Mouse (Mus musculus) v-Abl transformed pro-B cells (cell line): ENCODE data around the gene Ptprf.

Experiments
- in situ Hi-C, 2 experiments: fragments of 400-800 bp; cut with MboI; formaldehyde crosslinking; loops; one replicate each; pipeline ENCODE4 v1.15.1; 2025; ENCODE audit not compliant: unreplicated experiment in 2 of 2

Gene Ptprf

GRCm38 (mm10) chr4:118261291-118261690 is 29.9 kb downstream of the Ptprf start:
- in situ Hi-C loops = no loop called here

GRCm38 (mm10) chr4:118260551-118261267 is 30.5 kb downstream of the Ptprf start:
- in situ Hi-C loops = no loop called here

DNA sequence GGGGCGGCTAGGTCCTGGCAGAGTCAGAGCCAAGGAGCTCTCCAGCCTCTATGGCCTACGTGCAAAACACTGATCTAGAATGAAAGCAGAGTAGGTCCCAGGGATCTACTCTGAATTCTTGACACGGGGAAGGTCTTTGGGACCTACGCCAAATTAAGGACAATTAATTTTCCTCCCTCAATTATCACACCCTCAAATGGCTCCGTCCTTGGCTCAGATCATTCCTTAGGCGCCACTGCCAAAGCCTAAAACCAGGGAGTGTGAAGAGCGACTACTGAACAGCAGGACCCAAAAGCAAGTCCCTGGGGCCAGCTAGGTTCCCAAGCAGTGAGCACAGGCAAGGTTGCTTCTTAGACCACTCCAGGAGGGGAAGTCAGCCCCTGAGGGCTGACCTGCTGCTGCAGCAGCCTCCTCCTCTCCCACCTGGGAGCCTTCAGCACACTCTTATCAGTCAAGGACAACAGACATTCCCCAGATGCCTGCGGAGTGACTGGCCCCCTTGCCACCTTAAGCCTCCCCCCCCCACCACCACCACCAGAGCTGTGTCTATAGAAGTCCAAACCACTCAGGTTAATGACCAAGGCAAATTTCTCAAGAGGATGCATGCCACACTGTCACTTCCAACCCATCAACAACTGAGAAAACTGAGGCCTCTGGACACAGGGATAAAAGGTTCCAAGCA is 31.3 kb downstream of the Ptprf start:
- in situ Hi-C loops = no loop called here

DNA sequence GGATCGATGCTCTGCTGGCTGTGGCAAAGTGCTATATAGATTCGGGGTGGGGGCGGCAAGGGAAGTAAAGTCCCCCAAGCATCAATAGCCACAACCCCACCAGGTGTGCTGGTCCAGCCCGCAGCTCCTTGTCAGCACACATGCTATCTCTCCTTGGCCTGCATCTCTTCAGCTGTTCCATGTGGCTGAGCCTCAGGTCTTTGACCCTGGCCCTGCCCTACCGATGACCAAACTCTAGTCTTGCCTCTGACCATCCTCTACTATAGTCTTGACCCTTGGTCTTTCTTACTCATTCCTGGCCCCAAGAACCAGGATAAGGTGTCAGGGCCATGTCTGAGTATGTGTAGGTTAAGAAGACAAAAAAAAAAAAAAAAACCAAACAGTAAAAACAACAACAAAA is 33.2 kb downstream of the Ptprf start:
- in situ Hi-C loops = no loop called here

GRCm38 (mm10) chr4:118257416-118257815 is 33.8 kb downstream of the Ptprf start:
- in situ Hi-C loops = no loop called here

DNA sequence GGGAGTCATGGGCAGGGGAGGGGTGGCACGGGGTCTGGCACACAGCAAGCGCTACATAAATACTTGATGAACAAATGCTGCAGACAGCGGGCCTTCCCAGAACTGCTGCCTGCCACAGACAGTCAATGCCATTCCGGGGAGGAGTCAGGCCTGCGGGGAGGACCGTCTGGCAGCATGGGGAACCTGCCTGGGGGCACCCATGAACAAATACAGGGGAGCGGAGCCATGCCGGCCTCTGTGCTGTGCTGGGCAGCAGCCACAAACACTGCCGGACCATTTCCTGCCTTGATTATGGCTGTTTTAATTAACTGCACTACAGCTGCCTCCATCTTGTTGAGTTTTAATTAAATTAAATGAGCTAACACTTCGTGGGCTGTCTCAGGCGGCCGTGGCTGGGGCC is 35.0 kb downstream of the Ptprf start:
- in situ Hi-C loops = no loop called here

GRCm38 (mm10) chr4:118254953-118255352 is 36.3 kb downstream of the Ptprf start:
- in situ Hi-C loops = no loop called here

GRCm38 (mm10) chr4:118247323-118247722 is 43.9 kb downstream of the Ptprf start:
- in situ Hi-C loops = no loop called here

DNA sequence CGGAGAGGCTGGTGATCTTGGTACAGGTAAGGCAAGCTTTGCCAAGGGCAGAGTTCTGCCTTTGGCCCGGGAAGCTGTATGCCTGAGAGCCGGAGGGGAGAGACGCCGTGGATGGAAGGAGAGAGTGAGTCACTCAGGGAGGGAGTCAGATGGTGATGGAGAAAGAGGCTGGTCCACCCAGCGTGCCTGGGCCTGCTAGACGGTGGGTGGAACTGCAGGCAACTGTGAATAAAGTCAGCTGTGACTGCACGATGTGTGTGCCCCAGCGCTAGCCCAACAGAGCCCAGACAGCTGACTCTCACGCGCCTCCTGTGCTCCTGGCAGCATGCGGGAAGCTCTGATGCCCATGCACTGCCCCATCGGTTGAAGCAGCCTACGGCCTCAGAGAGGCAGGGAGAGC is 45.4 kb downstream of the Ptprf start:
- in situ Hi-C loops = no loop called here

- in situ Hi-C loops = no loop called here
These were observed 47.4 kb downstream of the Ptprf start for GRCm38 (mm10) chr4:118243791-118244190.

DNA sequence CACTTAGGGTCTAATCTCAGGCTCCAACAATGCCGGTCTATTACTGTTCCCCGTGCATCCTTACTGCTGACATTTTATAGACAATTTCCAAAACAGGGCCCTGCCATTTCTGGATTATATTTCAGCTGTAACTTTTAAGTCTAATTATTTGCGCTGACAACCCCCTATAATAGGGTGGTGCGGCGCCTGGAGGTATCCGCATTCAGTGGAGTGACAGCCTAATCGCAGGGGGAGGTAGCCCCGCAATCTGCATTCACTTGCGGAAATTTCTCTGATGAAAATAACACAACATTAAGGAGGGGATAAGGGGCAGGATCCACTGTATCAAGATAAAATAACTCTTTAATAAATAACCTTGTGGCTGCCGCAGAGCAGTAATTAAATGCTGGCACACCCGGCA is 47.9 kb downstream of the Ptprf start:
- in situ Hi-C loops = no loop called here

GRCm38 (mm10) chr4:118239960-118240689 is 51.1 kb downstream of the Ptprf start:
- in situ Hi-C loops = no loop called here

- in situ Hi-C loops = no loop called here
These were observed 52.5 kb downstream of the Ptprf start for GRCm38 (mm10) chr4:118238666-118239065.

DNA sequence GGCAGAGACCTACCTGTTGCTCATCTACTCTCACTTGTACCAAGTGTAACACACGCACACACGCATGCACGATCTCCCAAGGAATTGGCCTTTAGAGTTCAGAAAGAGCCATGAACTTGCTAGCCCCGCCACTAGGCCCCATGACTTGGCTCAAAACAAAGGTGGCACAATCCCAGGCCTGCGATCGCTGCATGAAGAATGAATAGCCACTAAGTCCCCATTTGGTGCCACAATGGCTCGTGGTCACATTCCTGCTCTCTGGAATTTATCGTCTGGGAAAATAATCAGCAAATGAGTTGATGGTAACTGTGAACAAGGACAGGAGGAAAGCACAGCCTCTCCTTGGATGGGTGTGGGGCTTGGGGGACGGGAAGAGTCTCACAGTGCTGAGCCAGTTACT is 54.3 kb downstream of the Ptprf start:
- in situ Hi-C loops = no loop called here

DNA sequence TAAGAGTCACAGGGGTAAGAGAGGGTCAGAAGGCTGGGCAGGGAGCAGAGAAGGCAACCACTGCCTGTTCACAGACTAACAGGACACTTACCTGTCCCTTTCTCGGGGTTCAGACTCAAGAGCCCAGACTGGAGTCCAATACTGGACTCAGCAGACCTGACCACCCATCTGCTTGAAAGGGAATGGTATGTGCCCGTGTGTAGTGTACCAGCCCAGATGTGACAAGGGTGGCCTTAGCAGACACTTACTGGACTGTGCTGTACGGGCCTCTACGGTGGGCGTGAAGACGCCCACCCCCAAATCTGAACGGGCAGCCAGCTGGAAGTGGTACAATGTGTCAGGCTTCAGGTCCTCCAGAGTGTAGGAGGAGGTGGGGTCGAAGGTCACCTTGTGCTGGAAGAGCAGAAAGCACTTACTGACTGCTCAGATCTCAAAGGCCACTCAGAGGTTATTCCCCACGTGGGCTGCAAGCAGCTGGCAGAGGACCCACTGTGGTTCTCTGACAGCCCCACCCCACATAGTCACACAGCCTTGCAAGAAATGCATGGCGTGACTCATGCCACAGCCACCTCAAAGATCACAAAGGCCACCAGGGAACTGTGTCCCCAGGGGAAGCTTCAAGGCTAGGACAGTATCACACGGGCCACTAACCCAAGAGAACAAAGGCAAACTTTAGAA is 56.4 kb downstream of the Ptprf start:
- in situ Hi-C loops = no loop called here

- in situ Hi-C loops = no loop called here
These were observed 57.3 kb downstream of the Ptprf start for GRCm38 (mm10) chr4:118233886-118234285.

DNA sequence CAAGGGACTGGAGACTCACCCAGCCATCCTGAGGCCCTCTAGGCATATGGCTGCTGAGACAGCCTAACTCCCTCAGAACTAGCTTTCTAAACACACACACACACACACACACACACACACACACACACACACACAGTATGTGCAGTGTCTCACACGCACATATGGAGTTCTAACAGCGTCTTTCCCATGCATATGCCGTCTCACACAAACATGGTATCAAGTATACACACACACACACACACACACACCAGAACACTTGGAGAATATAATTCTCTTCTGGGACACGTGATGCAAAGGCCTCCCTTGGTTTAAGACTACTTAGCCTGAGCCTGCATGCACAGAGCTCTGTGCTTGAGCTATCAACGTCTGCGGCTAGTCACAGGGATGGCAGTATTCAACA is 59.3 kb downstream of the Ptprf start:
- in situ Hi-C loops = no loop called here

DNA sequence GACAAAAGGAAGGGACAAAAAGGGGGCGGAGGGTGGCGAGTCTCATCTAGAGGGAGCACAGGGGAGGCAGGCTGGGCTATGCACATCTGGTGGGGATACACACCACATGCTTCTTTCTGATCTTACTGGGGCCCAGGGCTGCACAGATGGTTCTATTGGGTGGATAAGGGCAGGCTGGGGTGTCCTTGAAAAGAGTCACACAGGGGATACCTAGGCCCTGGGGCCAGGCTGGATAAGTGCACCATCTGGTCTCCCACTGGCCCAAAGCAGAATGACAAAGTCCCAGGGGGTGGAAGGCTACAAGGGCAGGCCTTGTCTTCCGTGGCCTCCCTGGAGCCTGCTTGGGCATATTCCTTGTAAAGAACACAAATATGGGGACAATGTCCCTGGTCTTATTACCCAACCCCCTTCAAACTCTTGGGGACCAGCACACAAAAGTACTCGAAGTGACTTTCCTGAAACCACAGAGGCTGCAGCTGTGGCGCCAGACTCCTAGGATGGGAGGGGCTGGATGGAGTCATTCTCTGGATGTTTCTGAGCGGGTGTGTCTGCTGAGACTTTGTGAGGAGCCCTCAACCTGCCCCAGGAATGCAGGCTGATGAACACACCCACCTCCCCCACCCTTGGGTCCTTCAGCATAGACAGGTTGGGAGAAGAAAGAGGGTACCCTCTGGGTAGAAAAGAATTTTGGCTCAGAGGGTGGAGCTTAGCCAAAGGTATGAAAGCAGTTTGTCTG is 62.0 kb downstream of the Ptprf start:
- in situ Hi-C loops = no loop called here

- in situ Hi-C loops = no loop called here
These were observed 63.8 kb downstream of the Ptprf start for GRCm38 (mm10) chr4:118227398-118227797.

GRCm38 (mm10) chr4:118221261-118221660 is 69.9 kb downstream of the Ptprf start:
- in situ Hi-C loops = no loop called here
